Mouse (Mus musculus) brain, adult 2 months (tissue): Measurements from ENCODE around the gene Nlrp1a.
A peak's percentile ranks its signal among the peaks of the same experiment; 100 is the strongest.

Source experiments
- DNase-seq: peaks from one replicate; pipeline ENCODE4 v3.0.0; 2011; ENCODE audit warnings: low read depth, low spot score

Gene Nlrp1a

GRCm38 (mm10) chr11:71144661-71145060, at the start of gene Nlrp1a:
TSS of gene Nlrp1a (minus strand) at chr11:71144704.
- DNase-seq, result peak; percentile 26

GRCm38 (mm10) chr11:71169633-71170032, 25.1 kb upstream of the Nlrp1a start:
- no peak for DNase-seq

GRCm38 (mm10) chr11:71164139-71164538, 19.6 kb upstream of the Nlrp1a start:
- DNase-seq, result no peak

- no peak for DNase-seq
Observed at GRCm38 (mm10) chr11:71159439-71160136, 15.1 kb upstream of the Nlrp1a start.

GRCm38 (mm10) chr11:71155272-71155671, 10.8 kb upstream of the Nlrp1a start:
- peak; percentile 18 for DNase-seq

- no peak for DNase-seq
Observed at GRCm38 (mm10) chr11:71142031-71142430, 2.5 kb downstream of the Nlrp1a start.

- DNase-seq, result no peak
Observed at GRCm38 (mm10) chr11:71107128-71107527, 37.4 kb downstream of the Nlrp1a start.

- no peak for DNase-seq
Observed at GRCm38 (mm10) chr11:71106261-71107021, 38.1 kb downstream of the Nlrp1a start.

GRCm38 (mm10) chr11:71103931-71104330, 40.6 kb downstream of the Nlrp1a start:
- DNase-seq, result no peak

GRCm38 (mm10) chr11:71076342-71076741, 68.2 kb downstream of the Nlrp1a start:
- DNase-seq, result no peak

GRCm38 (mm10) chr11:71052554-71052953, 92.0 kb downstream of the Nlrp1a start:
- peak; percentile 71 for DNase-seq
